Mouse (Mus musculus): ENCODE results near the gene Fgfr2. TPM values are rescaled to one million over a fixed set of nuclear protein-coding genes. Genes with fewer than 3 reads are reported as not detected.

Fgfr2 gene
- total RNA-seq, 1 experiment, result 37.5 TPM

DNA sequence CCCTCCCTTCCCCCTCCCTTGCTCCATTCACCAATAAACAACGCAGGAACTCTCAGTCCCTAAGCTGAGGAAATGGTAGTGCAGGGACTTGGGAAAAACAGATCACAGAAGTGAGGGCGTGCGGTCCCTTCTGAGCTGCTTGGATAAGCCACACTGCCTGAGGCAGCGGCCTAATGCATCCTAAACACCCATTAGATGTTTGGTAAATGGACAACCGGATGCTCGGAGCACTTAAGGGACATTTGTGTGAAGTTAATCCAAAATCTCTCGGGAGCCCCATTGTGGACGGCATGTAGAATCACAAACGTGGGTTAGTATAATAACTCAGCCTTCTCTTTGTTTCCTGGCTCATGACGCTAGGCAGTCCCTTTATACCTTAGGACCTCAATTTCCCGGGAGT is 791.0 kb downstream of the Fgfr2 start:
- no peak overlapping the region for H3K9ac ChIP-seq (ENCODE audit: insufficient read depth, low read depth, low read length, poor library complexity, severe bottlenecking)
- in situ Hi-C loops (cut with MboI; ENCODE audit: low sequenced_read_pairs in 2 of 2, unreplicated experiment in 2 of 2), result no loop called here

DNA sequence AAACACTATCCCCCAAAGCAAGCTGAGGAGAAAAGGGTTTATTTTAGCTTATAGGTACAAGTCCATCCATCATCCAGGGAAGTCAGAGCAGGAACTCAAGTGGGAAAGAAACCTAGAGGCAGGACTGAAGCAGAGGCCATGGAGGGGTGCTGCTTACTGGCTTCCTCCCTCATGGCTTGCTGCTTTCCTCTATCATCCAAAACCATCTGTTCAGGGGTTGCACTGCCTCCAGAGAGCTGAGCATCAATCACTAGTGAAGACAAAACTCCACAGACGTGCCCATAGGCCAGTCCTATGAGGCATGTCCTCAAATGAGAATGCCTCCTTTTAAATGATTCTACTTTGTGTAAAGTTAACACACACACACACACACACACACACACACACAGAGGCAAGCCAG is 793.0 kb downstream of the Fgfr2 start:
- no peak for TF ChIP-seq MAFK (IDR thresholded peaks at IDR 0.05; ENCODE audit: insufficient read depth, low read depth, low read length)
- no peak for TF ChIP-seq ZNF384 (IDR thresholded peaks at IDR 0.05; ENCODE audit: low read depth, low read length)
- TF ChIP-seq ZC3H11A (IDR thresholded peaks at IDR 0.05; ENCODE audit: borderline replicate concordance, low read depth, low read length), result no peak
- TF ChIP-seq HCFC1 (IDR thresholded peaks at IDR 0.05; ENCODE audit: borderline replicate concordance, insufficient read depth, low read length), result no peak
- TF ChIP-seq CHD2 (IDR thresholded peaks at IDR 0.05; ENCODE audit: low read depth, low read length), result no peak
- in situ Hi-C loops (cut with MboI; ENCODE audit: low sequenced_read_pairs in 2 of 2, unreplicated experiment in 2 of 2), result no loop called here
- DNase-seq (ENCODE audit: low read depth, low spot score), result no peak

More for the DNA sequence above, 791.0 kb downstream of the Fgfr2 start:
- DNase-seq (ENCODE audit: low read depth, low spot score), result no peak
- H3K36me3 ChIP-seq (ENCODE audit: control insufficient read depth, insufficient read depth, low read length, poor library complexity, severe bottlenecking), result no peaks in the 10 kb centered on the region
- H3K9me3 ChIP-seq (ENCODE audit: control insufficient read depth, insufficient read depth, low read depth, low read length), result no peaks in the 10 kb centered on the region
- no peak overlapping the region for H3K27ac ChIP-seq (ENCODE audit: insufficient read depth, low read depth, low read length, poor library complexity, severe bottlenecking)
- no peaks in the 10 kb centered on the region for H3K4me1 ChIP-seq (ENCODE audit: control insufficient read depth in 2 of 2, insufficient read depth in 2 of 2, low read length in 2 of 2, poor library complexity in 1 of 2)
- TF ChIP-seq ZC3H11A (IDR thresholded peaks at IDR 0.05; ENCODE audit: borderline replicate concordance, low read depth, low read length) (no peak), MAFK (IDR thresholded peaks at IDR 0.05; ENCODE audit: insufficient read depth, low read depth, low read length) (no peak), ZNF384 (IDR thresholded peaks at IDR 0.05; ENCODE audit: low read depth, low read length) (no peak), HCFC1 (IDR thresholded peaks at IDR 0.05; ENCODE audit: borderline replicate concordance, insufficient read depth, low read length) (no peak), CHD2 (IDR thresholded peaks at IDR 0.05; ENCODE audit: low read depth, low read length) (no peak)
- no peak overlapping the region for H3K4me3 ChIP-seq (ENCODE audit: insufficient read depth in 1 of 2, low read depth in 1 of 2, low read length in 2 of 2, poor library complexity in 1 of 2, severe bottlenecking in 1 of 2)

DNA sequence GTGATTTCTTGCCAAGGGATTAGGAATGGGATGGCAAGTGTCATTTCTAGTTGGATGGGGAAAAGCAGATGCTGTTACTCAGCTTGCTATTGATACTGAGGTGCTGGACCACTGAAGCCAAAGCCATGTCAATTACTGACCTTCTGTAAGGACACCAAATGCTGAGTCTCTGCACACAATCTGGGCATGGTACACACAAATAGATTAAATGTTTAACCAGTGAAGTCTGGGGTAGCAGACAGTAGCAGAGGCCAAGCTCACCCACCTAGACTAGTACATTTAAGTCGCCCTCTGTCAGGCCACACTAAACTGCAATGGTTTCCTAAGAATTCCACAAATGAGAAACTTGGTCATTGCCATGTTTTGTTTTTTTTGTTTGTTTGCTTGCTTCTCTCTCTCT is 794.5 kb downstream of the Fgfr2 start:
- Histone ChIP-seq H3K27ac (ENCODE audit: insufficient read depth, low read depth, low read length, poor library complexity, severe bottlenecking) (no peak overlapping the region), H3K9me3 (ENCODE audit: control insufficient read depth, insufficient read depth, low read depth, low read length) (no peaks in the 10 kb centered on the region), H3K36me3 (ENCODE audit: control insufficient read depth, insufficient read depth, low read length, poor library complexity, severe bottlenecking) (no peaks in the 10 kb centered on the region), H3K9ac (ENCODE audit: insufficient read depth, low read depth, low read length, poor library complexity, severe bottlenecking) (no peak overlapping the region), H3K4me3 (ENCODE audit: insufficient read depth in 1 of 2, low read depth in 1 of 2, low read length in 2 of 2, poor library complexity in 1 of 2, severe bottlenecking in 1 of 2) (no peak overlapping the region), H3K4me1 (ENCODE audit: control insufficient read depth in 2 of 2, insufficient read depth in 2 of 2, low read length in 2 of 2, poor library complexity in 1 of 2) (no peaks in the 10 kb centered on the region)
- DNase-seq (ENCODE audit: low read depth, low spot score), result no peak
- no peak for TF ChIP-seq MAFK (IDR thresholded peaks at IDR 0.05; ENCODE audit: insufficient read depth, low read depth, low read length)
- TF ChIP-seq HCFC1 (IDR thresholded peaks at IDR 0.05; ENCODE audit: borderline replicate concordance, insufficient read depth, low read length), result no peak
- no peak for TF ChIP-seq ZNF384 (IDR thresholded peaks at IDR 0.05; ENCODE audit: low read depth, low read length)
- no peak for TF ChIP-seq ZC3H11A (IDR thresholded peaks at IDR 0.05; ENCODE audit: borderline replicate concordance, low read depth, low read length)
- no peak for TF ChIP-seq CHD2 (IDR thresholded peaks at IDR 0.05; ENCODE audit: low read depth, low read length)
- in situ Hi-C loops (cut with MboI; ENCODE audit: low sequenced_read_pairs in 2 of 2, unreplicated experiment in 2 of 2), result no loop called here

More for the DNA sequence above, 793.0 kb downstream of the Fgfr2 start:
- Histone ChIP-seq H3K4me1 (ENCODE audit: control insufficient read depth in 2 of 2, insufficient read depth in 2 of 2, low read length in 2 of 2, poor library complexity in 1 of 2) (no peaks in the 10 kb centered on the region), H3K27ac (ENCODE audit: insufficient read depth, low read depth, low read length, poor library complexity, severe bottlenecking) (no peak overlapping the region), H3K9me3 (ENCODE audit: control insufficient read depth, insufficient read depth, low read depth, low read length) (no peaks in the 10 kb centered on the region), H3K4me3 (ENCODE audit: insufficient read depth in 1 of 2, low read depth in 1 of 2, low read length in 2 of 2, poor library complexity in 1 of 2, severe bottlenecking in 1 of 2) (no peak overlapping the region), H3K9ac (ENCODE audit: insufficient read depth, low read depth, low read length, poor library complexity, severe bottlenecking) (no peak overlapping the region), H3K36me3 (ENCODE audit: control insufficient read depth, insufficient read depth, low read length, poor library complexity, severe bottlenecking) (no peaks in the 10 kb centered on the region)

GRCm38 (mm10) chr7:132325549-132326331 is 797.4 kb downstream of the Fgfr2 start:
- no peaks in the 10 kb centered on the region for H3K36me3 ChIP-seq (ENCODE audit: control insufficient read depth, insufficient read depth, low read length, poor library complexity, severe bottlenecking)
- DNase-seq (ENCODE audit: low read depth, low spot score), result no peak
- no peak overlapping the region for H3K4me3 ChIP-seq (ENCODE audit: insufficient read depth in 1 of 2, low read depth in 1 of 2, low read length in 2 of 2, poor library complexity in 1 of 2, severe bottlenecking in 1 of 2)
- H3K9ac ChIP-seq (ENCODE audit: insufficient read depth, low read depth, low read length, poor library complexity, severe bottlenecking), result no peak overlapping the region
- no peaks in the 10 kb centered on the region for H3K9me3 ChIP-seq (ENCODE audit: control insufficient read depth, insufficient read depth, low read depth, low read length)
- no peak overlapping the region for H3K27ac ChIP-seq (ENCODE audit: insufficient read depth, low read depth, low read length, poor library complexity, severe bottlenecking)
- TF ChIP-seq ZNF384 (IDR thresholded peaks at IDR 0.05; ENCODE audit: low read depth, low read length), result no peak
- TF ChIP-seq MAFK (IDR thresholded peaks at IDR 0.05; ENCODE audit: insufficient read depth, low read depth, low read length), result peak; percentile 71; the same call in 1 of the 2 replicates
- in situ Hi-C loops (cut with MboI; ENCODE audit: low sequenced_read_pairs in 2 of 2, unreplicated experiment in 2 of 2), result no loop called here
- no peaks in the 10 kb centered on the region for H3K4me1 ChIP-seq (ENCODE audit: control insufficient read depth in 2 of 2, insufficient read depth in 2 of 2, low read length in 2 of 2, poor library complexity in 1 of 2)
